Mouse (Mus musculus): Measurements from ENCODE around the gene Nprl2.

The Nprl2 gene

GRCm38 (mm10) chr9:107541474-107542351 lies at the start of gene Nprl2, which contains the start of gene Cyb561d2:
Gene Nprl2 (plus strand): TSS chr9:107542226.
Gene Cyb561d2 (minus strand): TSS chr9:107542193.
- DNase-seq (ENCODE audit: inconsistent age in 2 of 2, low spot score in 1 of 2) = peak; percentile 97 to 99

GRCm38 (mm10) chr9:107493511-107493910 lies 48.5 kb upstream of the Nprl2 start:
- no peak for DNase-seq (ENCODE audit: inconsistent age in 2 of 2, low spot score in 1 of 2)

- DNase-seq (ENCODE audit: inconsistent age in 2 of 2, low spot score in 1 of 2) = no peak
Observed at GRCm38 (mm10) chr9:107494238-107494637, 47.8 kb upstream of the Nprl2 start.

- no peak for DNase-seq (ENCODE audit: inconsistent age in 2 of 2, low spot score in 1 of 2)
Observed at GRCm38 (mm10) chr9:107496359-107496758, 45.7 kb upstream of the Nprl2 start.

- no peak for DNase-seq (ENCODE audit: inconsistent age in 2 of 2, low spot score in 1 of 2)
Observed at GRCm38 (mm10) chr9:107500708-107501286, 41.2 kb upstream of the Nprl2 start.

GRCm38 (mm10) chr9:107502131-107502846 lies 39.7 kb upstream of the Nprl2 start:
- no peak for DNase-seq (ENCODE audit: inconsistent age in 2 of 2, low spot score in 1 of 2)

GRCm38 (mm10) chr9:107504662-107505537 lies 37.1 kb upstream of the Nprl2 start:
- DNase-seq (ENCODE audit: inconsistent age in 2 of 2, low spot score in 1 of 2) = no peak

GRCm38 (mm10) chr9:107508266-107508665 lies 33.8 kb upstream of the Nprl2 start:
- no peak for DNase-seq (ENCODE audit: inconsistent age in 2 of 2, low spot score in 1 of 2)

GRCm38 (mm10) chr9:107510384-107511100 lies 31.5 kb upstream of the Nprl2 start:
- DNase-seq (ENCODE audit: inconsistent age in 2 of 2, low spot score in 1 of 2) = no peak

GRCm38 (mm10) chr9:107511436-107511835 lies 30.6 kb upstream of the Nprl2 start:
- peak; percentile 31 to 43 for DNase-seq (ENCODE audit: inconsistent age in 2 of 2, low spot score in 1 of 2)

GRCm38 (mm10) chr9:107512326-107512725 lies 29.7 kb upstream of the Nprl2 start:
- DNase-seq (ENCODE audit: inconsistent age in 2 of 2, low spot score in 1 of 2) = no peak

- DNase-seq (ENCODE audit: inconsistent age in 2 of 2, low spot score in 1 of 2) = peak; percentile 79 to 94
Observed at GRCm38 (mm10) chr9:107514303-107514955, 27.6 kb upstream of the Nprl2 start.

- DNase-seq (ENCODE audit: inconsistent age in 2 of 2, low spot score in 1 of 2) = no peak
Observed at GRCm38 (mm10) chr9:107520331-107520730, 21.7 kb upstream of the Nprl2 start.

GRCm38 (mm10) chr9:107521190-107521589 lies 20.8 kb upstream of the Nprl2 start:
- no peak for DNase-seq (ENCODE audit: inconsistent age in 2 of 2, low spot score in 1 of 2)

- peak; percentile 48 to 80 for DNase-seq (ENCODE audit: inconsistent age in 2 of 2, low spot score in 1 of 2)
Observed at GRCm38 (mm10) chr9:107521711-107522399, 20.2 kb upstream of the Nprl2 start.

- no peak for DNase-seq (ENCODE audit: inconsistent age in 2 of 2, low spot score in 1 of 2)
Observed at GRCm38 (mm10) chr9:107522400-107522711, 19.7 kb upstream of the Nprl2 start.

GRCm38 (mm10) chr9:107526198-107527026 lies 15.6 kb upstream of the Nprl2 start:
- peak; percentile 81 to 91 for DNase-seq (ENCODE audit: inconsistent age in 2 of 2, low spot score in 1 of 2)

GRCm38 (mm10) chr9:107533791-107534407 lies 8.1 kb upstream of the Nprl2 start, which contains the start of gene Tmem115:
Gene Tmem115 (plus strand): TSS chr9:107533945.
- DNase-seq (ENCODE audit: inconsistent age in 2 of 2, low spot score in 1 of 2) = peak; percentile 96 to 97
